Mouse (Mus musculus): ENCODE measurements around the gene Tnfrsf19. TPM values are rescaled to one million over a fixed set of nuclear protein-coding genes. Genes with fewer than 3 reads are reported as not detected.
A peak's percentile ranks its signal among the peaks of the same experiment; 100 is the strongest.

Gene Tnfrsf19
- polyA plus RNA-seq, 1 experiment = 0.48 TPM

- Histone ChIP-seq H3K27ac (replicated peaks; ENCODE audit: low read depth, low read length) (no peak overlapping the region), H3K4me1 (ENCODE audit: control insufficient read depth, insufficient read depth, insufficient read length, low read length) (no peaks in the 10 kb centered on the region; the same call in 1 of the 2 replicates), H3K4me3 (ENCODE audit: insufficient read depth, low read depth, low read length) (no peak overlapping the region)
Observed at GRCm38 (mm10) chr14:61042291-61042690, 4.0 kb downstream of the Tnfrsf19 start.

GRCm38 (mm10) chr14:61040236-61040635 is 6.1 kb downstream of the Tnfrsf19 start:
- no peak overlapping the region for H3K27ac ChIP-seq (replicated peaks; ENCODE audit: low read depth, low read length)
- no peaks in the 10 kb centered on the region; the same call in 1 of the 2 replicates for H3K4me1 ChIP-seq (ENCODE audit: control insufficient read depth, insufficient read depth, insufficient read length, low read length)
- no peak overlapping the region for H3K4me3 ChIP-seq (ENCODE audit: insufficient read depth, low read depth, low read length)

GRCm38 (mm10) chr14:61038082-61038472 is 8.2 kb downstream of the Tnfrsf19 start:
- Histone ChIP-seq H3K4me3 (ENCODE audit: insufficient read depth, low read depth, low read length) (no peak overlapping the region), H3K27ac (replicated peaks; ENCODE audit: low read depth, low read length) (no peak overlapping the region), H3K4me1 (ENCODE audit: control insufficient read depth, insufficient read depth, insufficient read length, low read length) (no peaks in the 10 kb centered on the region; the same call in 1 of the 2 replicates)

GRCm38 (mm10) chr14:61037321-61038081 is 8.8 kb downstream of the Tnfrsf19 start:
- H3K4me3 ChIP-seq (ENCODE audit: insufficient read depth, low read depth, low read length) = peak overlapping the region; percentile 34
- H3K4me1 ChIP-seq (ENCODE audit: control insufficient read depth, insufficient read depth, insufficient read length, low read length) = no peaks in the 10 kb centered on the region; the same call in 1 of the 2 replicates
- no peak overlapping the region for H3K27ac ChIP-seq (replicated peaks; ENCODE audit: low read depth, low read length)

- no peaks in the 10 kb centered on the region for H3K4me1 ChIP-seq (ENCODE audit: control insufficient read depth, insufficient read depth, insufficient read length, low read length)
- H3K27ac ChIP-seq (replicated peaks; ENCODE audit: low read depth, low read length) = no peak overlapping the region
- no peak overlapping the region for H3K4me3 ChIP-seq (ENCODE audit: insufficient read depth, low read depth, low read length)
Observed at GRCm38 (mm10) chr14:61030366-61030765, 15.9 kb downstream of the Tnfrsf19 start.

- no peaks in the 10 kb centered on the region for H3K4me1 ChIP-seq (ENCODE audit: control insufficient read depth, insufficient read depth, insufficient read length, low read length)
- no peak overlapping the region for H3K4me3 ChIP-seq (ENCODE audit: insufficient read depth, low read depth, low read length)
- no peak overlapping the region for H3K27ac ChIP-seq (replicated peaks; ENCODE audit: low read depth, low read length)
Observed at GRCm38 (mm10) chr14:61024006-61024405, 22.3 kb downstream of the Tnfrsf19 start.

- Histone ChIP-seq H3K4me1 (ENCODE audit: control insufficient read depth, insufficient read depth, insufficient read length, low read length) (no peaks in the 10 kb centered on the region), H3K4me3 (ENCODE audit: insufficient read depth, low read depth, low read length) (no peak overlapping the region), H3K27ac (replicated peaks; ENCODE audit: low read depth, low read length) (no peak overlapping the region)
Observed at GRCm38 (mm10) chr14:61022383-61022782, 23.9 kb downstream of the Tnfrsf19 start.

GRCm38 (mm10) chr14:61020968-61021367 is 25.3 kb downstream of the Tnfrsf19 start:
- no peaks in the 10 kb centered on the region; the same call in 1 of the 2 replicates for H3K4me1 ChIP-seq (ENCODE audit: control insufficient read depth, insufficient read depth, insufficient read length, low read length)
- H3K27ac ChIP-seq (replicated peaks; ENCODE audit: low read depth, low read length) = no peak overlapping the region
- H3K4me3 ChIP-seq (ENCODE audit: insufficient read depth, low read depth, low read length) = no peak overlapping the region

- no peaks in the 10 kb centered on the region; the same call in 1 of the 2 replicates for H3K4me1 ChIP-seq (ENCODE audit: control insufficient read depth, insufficient read depth, insufficient read length, low read length)
- H3K4me3 ChIP-seq (ENCODE audit: insufficient read depth, low read depth, low read length) = no peak overlapping the region
- H3K27ac ChIP-seq (replicated peaks; ENCODE audit: low read depth, low read length) = no peak overlapping the region
Observed at GRCm38 (mm10) chr14:61019880-61020279, 26.4 kb downstream of the Tnfrsf19 start.

- no peaks in the 10 kb centered on the region; the same call in 1 of the 2 replicates for H3K4me1 ChIP-seq (ENCODE audit: control insufficient read depth, insufficient read depth, insufficient read length, low read length)
- no peak overlapping the region for H3K27ac ChIP-seq (replicated peaks; ENCODE audit: low read depth, low read length)
- H3K4me3 ChIP-seq (ENCODE audit: insufficient read depth, low read depth, low read length) = no peak overlapping the region
Observed at GRCm38 (mm10) chr14:61014544-61014943, 31.7 kb downstream of the Tnfrsf19 start.

- H3K27ac ChIP-seq (replicated peaks; ENCODE audit: low read depth, low read length) = no peak overlapping the region
- no peaks in the 10 kb centered on the region; the same call in 1 of the 2 replicates for H3K4me1 ChIP-seq (ENCODE audit: control insufficient read depth, insufficient read depth, insufficient read length, low read length)
- peak overlapping the region; percentile 28; the same call in 1 of the 2 replicates for H3K4me3 ChIP-seq (ENCODE audit: insufficient read depth, low read depth, low read length)
Observed at GRCm38 (mm10) chr14:61012397-61012931, 33.8 kb downstream of the Tnfrsf19 start.

- no peak overlapping the region for H3K4me3 ChIP-seq (ENCODE audit: insufficient read depth, low read depth, low read length)
- no peaks in the 10 kb centered on the region for H3K4me1 ChIP-seq (ENCODE audit: control insufficient read depth, insufficient read depth, insufficient read length, low read length)
- no peak overlapping the region for H3K27ac ChIP-seq (replicated peaks; ENCODE audit: low read depth, low read length)
Observed at GRCm38 (mm10) chr14:61011621-61012174, 34.6 kb downstream of the Tnfrsf19 start.

GRCm38 (mm10) chr14:61005127-61005837 is 41.0 kb downstream of the Tnfrsf19 start:
- H3K4me1 ChIP-seq (ENCODE audit: control insufficient read depth, insufficient read depth, insufficient read length, low read length) = no peaks in the 10 kb centered on the region
- no peak overlapping the region for H3K27ac ChIP-seq (replicated peaks; ENCODE audit: low read depth, low read length)
- H3K4me3 ChIP-seq (ENCODE audit: insufficient read depth, low read depth, low read length) = no peak overlapping the region

GRCm38 (mm10) chr14:61003676-61004075 is 42.6 kb downstream of the Tnfrsf19 start:
- Histone ChIP-seq H3K27ac (replicated peaks; ENCODE audit: low read depth, low read length) (no peak overlapping the region), H3K4me1 (ENCODE audit: control insufficient read depth, insufficient read depth, insufficient read length, low read length) (no peaks in the 10 kb centered on the region), H3K4me3 (ENCODE audit: insufficient read depth, low read depth, low read length) (no peak overlapping the region)

- Histone ChIP-seq H3K4me3 (ENCODE audit: insufficient read depth, low read depth, low read length) (no peak overlapping the region), H3K27ac (replicated peaks; ENCODE audit: low read depth, low read length) (no peak overlapping the region), H3K4me1 (ENCODE audit: control insufficient read depth, insufficient read depth, insufficient read length, low read length) (no peaks in the 10 kb centered on the region)
Observed at GRCm38 (mm10) chr14:61000072-61000471, 46.2 kb downstream of the Tnfrsf19 start.
